Mouse (Mus musculus) liver, adult 2 months (tissue): ENCODE measurements around the gene Thbs4. TPM values are rescaled to one million over a fixed set of nuclear protein-coding genes. Genes with fewer than 3 reads are reported as not detected.

Experiments used
- DNase-seq: peaks from one replicate; pipeline ENCODE4 v3.0.0-alpha.2; 2011; ENCODE audit warnings: low read depth, low spot score; ENCODE audit errors: extremely low read depth
- H3K27ac ChIP-seq: fragments of 200-500 bp; replicated peaks from 2 replicates; pipeline ENCODE4 v1.5.1; 2012; ENCODE audit warnings: low read depth, mild to moderate bottlenecking, control low read depth, inconsistent platforms, low read length; ENCODE audit not compliant: insufficient read depth
- H3K27me3 ChIP-seq: fragments of 200-500 bp; 2 replicates; pipeline ENCODE4 v1.6.1; 2012; ENCODE audit warnings: mild to moderate bottlenecking, moderate library complexity, low read length, inconsistent platforms; ENCODE audit not compliant: control insufficient read depth, insufficient read depth
- H3K36me3 ChIP-seq: fragments of 200-500 bp; 2 replicates; pipeline ENCODE4 v1.6.1; 2012; ENCODE audit warnings: low read length, inconsistent platforms; ENCODE audit not compliant: control insufficient read depth, insufficient read depth
- H3K4me1 ChIP-seq: fragments of 200-500 bp; 2 replicates; pipeline ENCODE4 v1.6.1; 2011; ENCODE audit warnings: low read length; ENCODE audit not compliant: control insufficient read depth, insufficient read depth
- H3K4me3 ChIP-seq: fragments of 200-500 bp; 2 replicates; pipeline ENCODE4 v1.5.1; 2011; ENCODE audit warnings: low read depth, mild to moderate bottlenecking, control low read depth, low read length, moderate library complexity; ENCODE audit not compliant: insufficient read depth
- H3K79me2 ChIP-seq: fragments of 200-500 bp; 2 replicates; pipeline ENCODE4 v1.6.1; 2012; ENCODE audit warnings: inconsistent platforms, mild to moderate bottlenecking, low read length, moderate library complexity; ENCODE audit not compliant: control insufficient read depth, insufficient read depth
- H3K9ac ChIP-seq: fragments of 200-500 bp; 2 replicates; pipeline ENCODE4 v1.6.1; 2012; ENCODE audit warnings: low read depth, mild to moderate bottlenecking, control low read depth, inconsistent platforms, low read length
- CTCF ChIP-seq: fragments of 200-500 bp; IDR thresholded peaks from 2 replicates; pipeline ENCODE4 v1.5.1; 2011; ENCODE audit warnings: low read depth, low read length, control low read depth
- POLR2A ChIP-seq: fragments of 200-500 bp; IDR thresholded peaks from 2 replicates; pipeline ENCODE4 v1.6.1; 2011; ENCODE audit warnings: low read length, control low read depth; ENCODE audit not compliant: insufficient read depth; ENCODE audit errors: extremely low read depth
- WGBS: fragments of 180-500 bp; shearing (Covaris S2); methylation state at CpG from one replicate; pipeline ENCODE4 v1.1.7; 2018; 5-methylcytosine and 5-hydroxymethylcytosine counted together
- polyA plus RNA-seq: library from polyadenylated mRNA; depleted of rRNA; stranded (reverse); fragments of >200 nt; gene quantifications from 2 replicates; pipeline ENCODE4 v1.2.3, GENCODE M21; 2012; rRNA removed
- total RNA-seq: library from RNA; depleted of rRNA; stranded (reverse); fragments of >200 nt; gene quantifications from 2 replicates; pipeline ENCODE4 v1.2.3, GENCODE M21; 2014; rRNA removed

Thbs4 gene
- total and polyA plus RNA-seq, 2 experiments: 0.04 to 0.09 TPM

- Histone ChIP-seq H3K79me2 (no peaks in the 10 kb centered on the region), H3K4me1 (peaks cover 13% of the 10 kb centered on the region), H3K27ac (no peak overlapping the region), H3K9ac (no peak overlapping the region), H3K4me3 (no peak overlapping the region), H3K36me3 (no peaks in the 10 kb centered on the region), H3K27me3 (no peaks in the 10 kb centered on the region)
- 76% methylated on average over 8 of the region's 8 CpGs for WGBS
- DNase-seq: peak; percentile 59
- no peak for TF ChIP-seq CTCF
These were observed 91.2 kb downstream of the Thbs4 start for GRCm38 (mm10) chr13:92703241-92704027.

- Histone ChIP-seq H3K36me3 (no peaks in the 10 kb centered on the region), H3K4me1 (peaks cover 13% of the 10 kb centered on the region), H3K27me3 (no peaks in the 10 kb centered on the region), H3K9ac (no peak overlapping the region), H3K4me3 (no peak overlapping the region), H3K27ac (no peak overlapping the region), H3K79me2 (no peaks in the 10 kb centered on the region)
- no peak for TF ChIP-seq POLR2A
- DNase-seq: no peak
- WGBS: 47% methylated on average over 5 of the region's 5 CpGs
These were observed 92.6 kb downstream of the Thbs4 start for GRCm38 (mm10) chr13:92702035-92702434.

Other genes starting within 250 kb of the Thbs4 start
- gene Spz1, start 218.6 kb downstream of the Thbs4 start, total RNA-seq: not detected in 2 replicates
- gene Spz1, start 218.6 kb downstream of the Thbs4 start, polyA plus RNA-seq: not detected in 2 replicates
- gene Serinc5, start 183.7 kb downstream of the Thbs4 start, total RNA-seq: 18.0 and 24.1 TPM in 2 replicates
- 10.9 and 14.3 TPM in 2 replicates for gene Serinc5, start 183.7 kb downstream of the Thbs4 start, polyA plus RNA-seq
- 10.4 and 12.3 TPM in 2 replicates for gene Mtx3, start 49.9 kb upstream of the Thbs4 start, total RNA-seq
- 2.6 TPM in 2 replicates for gene Mtx3, start 49.9 kb upstream of the Thbs4 start, polyA plus RNA-seq